Mouse (Mus musculus): Measurements from ENCODE around the gene Ercc2. TPM values are rescaled to one million over a fixed set of nuclear protein-coding genes. Genes with fewer than 3 reads are reported as not detected.

The Ercc2 gene
- total RNA-seq, 2 experiments from 2014 or later, result 28.2 to 34.7 TPM

DNA sequence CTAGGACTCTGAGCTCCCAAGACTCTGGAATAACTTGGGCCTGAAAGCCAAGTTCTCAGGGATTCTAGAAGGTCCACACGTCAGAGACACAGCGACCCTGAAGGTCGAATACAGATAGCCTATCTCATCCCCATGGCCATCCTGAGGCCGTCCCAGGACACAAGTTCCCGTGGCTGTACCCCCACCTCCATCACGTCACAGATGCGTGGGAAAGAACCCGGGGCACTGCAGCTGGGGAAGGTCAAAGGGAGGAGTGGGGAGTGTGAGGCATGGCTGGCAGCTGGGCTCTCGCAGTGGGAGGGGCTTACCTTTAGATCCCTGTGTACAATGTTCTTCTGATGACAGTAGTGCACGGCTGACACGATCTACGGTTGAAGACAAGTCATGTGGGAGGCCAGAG is 63.0 kb downstream of the Ercc2 start:
- no peak for DNase-seq (ENCODE audit: low spot score in 2 of 2)

Small RNAs within 50 kb of the gene (microRNA-seq; reads per million reads assigned to microRNA genes)
- gene Mir343, result 0 to 0.28 reads per million in 2 experiments

Other genes with a start within 250 kb of the Ercc2 start
- 10 to 100 TPM; 19.5 to 22.4 TPM for gene Qpctl, start 232.7 kb upstream of the Ercc2 start, total RNA-seq (2021)
- gene Snrpd2, start 232.3 kb upstream of the Ercc2 start, total RNA-seq (2021), result 10 to 100 TPM; 76.5 to 86.4 TPM
- gene Gipr, start 215.9 kb upstream of the Ercc2 start, total RNA-seq (2021), result 1 to 10 TPM in 1 of 2 experiments, under 1 TPM in 1; 0.55 to 1.6 TPM
- 100 to 1,000 TPM; 175 to 197 TPM for gene Eml2, start 205.6 kb upstream of the Ercc2 start, total RNA-seq (2021)
- 1 to 10 TPM; 4.1 to 4.6 TPM for gene Gpr4, start 169.5 kb upstream of the Ercc2 start, total RNA-seq (2021)
- 10 to 100 TPM; 37.3 to 39.9 TPM for gene Opa3, start 153.7 kb upstream of the Ercc2 start, total RNA-seq (2021)
- gene Vasp, start 110.2 kb upstream of the Ercc2 start, total RNA-seq (2021), result 10 to 100 TPM; 23.2 to 24.2 TPM
- gene Ppm1n, start 101.9 kb upstream of the Ercc2 start, total RNA-seq (2021), result under 1 TPM in 1 of 2 experiments, not detected in 1; 0.79 TPM
- 100 to 1,000 TPM in 1 of 2 experiments, 10 to 100 TPM in 1; 93.0 to 104 TPM for gene Rtn2, start 99.4 kb upstream of the Ercc2 start, total RNA-seq (2021)
- gene Fosb, start 72.0 kb upstream of the Ercc2 start, total RNA-seq (2021), result 1 to 10 TPM; 6.1 to 6.5 TPM
- gene Ercc1, start 37.2 kb upstream of the Ercc2 start, total RNA-seq (2021), result 10 to 100 TPM; 38.3 to 44.7 TPM
- 10 to 100 TPM; 19.6 to 19.8 TPM for gene Cd3eap, start 22.5 kb upstream of the Ercc2 start, total RNA-seq (2021)
- 1 to 10 TPM; 4.5 to 6.7 TPM for gene Ppp1r13l, start 22.3 kb upstream of the Ercc2 start, total RNA-seq (2021)
- gene Klc3, start 22.1 kb downstream of the Ercc2 start, total RNA-seq (2021), result 1 to 10 TPM; 3.5 to 4.1 TPM
- gene Ckm, start 22.8 kb downstream of the Ercc2 start, total RNA-seq (2021), result not detected
- gene Mark4, start 76.8 kb downstream of the Ercc2 start, total RNA-seq (2021), result 100 to 1,000 TPM; 114 to 119 TPM
- 1 to 10 TPM in 1 of 2 experiments, under 1 TPM in 1; 0.91 to 1.0 TPM for gene Exoc3l2, start 81.3 kb downstream of the Ercc2 start, total RNA-seq (2021)
- 1 to 10 TPM; 6.4 to 7.0 TPM for gene Bloc1s3, start 126.4 kb downstream of the Ercc2 start, total RNA-seq (2021)
- 10 to 100 TPM; 23.0 to 24.2 TPM for gene Trappc6a, start 126.4 kb downstream of the Ercc2 start, total RNA-seq (2021)
- gene Nkpd1, start 135.8 kb downstream of the Ercc2 start, total RNA-seq (2021), result under 1 TPM; 0.48 to 0.69 TPM
- 10 to 100 TPM; 88.3 to 91.7 TPM for gene Ppp1r37, start 181.1 kb downstream of the Ercc2 start, total RNA-seq (2021)
- under 1 TPM in 1 of 2 experiments, not detected in 1; 0.53 TPM for gene Zfp296, start 195.3 kb downstream of the Ercc2 start, total RNA-seq (2021)
- gene Gemin7, start 195.6 kb downstream of the Ercc2 start, total RNA-seq (2021), result 10 to 100 TPM; 39.8 to 43.3 TPM
- 10 to 100 TPM; 85.8 to 95.0 TPM for gene Clasrp, start 222.5 kb downstream of the Ercc2 start, total RNA-seq (2021)
- gene Relb, start 247.4 kb downstream of the Ercc2 start, total RNA-seq (2021), result 10 to 100 TPM in 1 of 2 experiments, 1 to 10 TPM in 1; 9.9 to 10.5 TPM

Data from layer of hippocampus, postnatal 14 days (tissue).